Mouse (Mus musculus) lung, postnatal 0 days (tissue): Measurements from ENCODE around the gene Duxbl1. TPM values are rescaled to one million over a fixed set of nuclear protein-coding genes. Genes with fewer than 3 reads are reported as not detected.
A peak's percentile ranks its signal among the peaks of the same experiment; 100 is the strongest.
"Not testable (repeated sequence)": the region's sequence is repeated elsewhere in the genome, so short reads cannot be mapped to it uniquely, and the experiment has no call there.

Experiments used
- ATAC-seq: fragments of 200-750 bp; cut with Nextera tagmentation; 2 replicates; pipeline ENCODE4 v1.8.0; 2017; ENCODE audit warnings: moderate library complexity
- DNase-seq: peaks from one replicate; pipeline ENCODE4 v3.0.0-alpha.2; 2016; ENCODE audit warnings: low spot score
- H3K27ac ChIP-seq: fragments of 300-500 bp; sonication (generic); 2 replicates; pipeline ENCODE4 v1.5.1; 2014; ENCODE audit warnings: antibody characterized with exemption, mild to moderate bottlenecking, low read length, mixed read lengths
- H3K27me3 ChIP-seq: fragments of 300-500 bp; sonication (generic); replicated peaks from 2 replicates; pipeline ENCODE4 v1.6.1; 2014; ENCODE audit warnings: low read length, mixed read lengths; ENCODE audit not compliant: insufficient read depth
- H3K36me3 ChIP-seq: fragments of 300-500 bp; sonication (generic); 2 replicates; pipeline ENCODE4 v1.6.1; 2014; ENCODE audit warnings: low read length, mixed read lengths; ENCODE audit not compliant: insufficient read depth
- H3K4me1 ChIP-seq: fragments of 300-500 bp; sonication (generic); 2 replicates; pipeline ENCODE4 v1.6.1; 2014; ENCODE audit warnings: antibody characterized with exemption, low read depth, low read length, mixed read lengths; ENCODE audit not compliant: insufficient read depth
- H3K4me2 ChIP-seq: fragments of 300-500 bp; sonication (generic); replicated peaks from 2 replicates; pipeline ENCODE4 v1.6.1; 2014; ENCODE audit warnings: low read depth, mild to moderate bottlenecking, low read length, moderate library complexity, mixed read lengths
- H3K4me3 ChIP-seq: fragments of 300-500 bp; sonication (generic); 2 replicates; pipeline ENCODE4 v1.5.1; 2014; ENCODE audit warnings: low read depth, low read length
- H3K9ac ChIP-seq: fragments of 300-500 bp; sonication (generic); replicated peaks from 2 replicates; pipeline ENCODE4 v1.6.1; 2014; ENCODE audit warnings: low read depth, mild to moderate bottlenecking
- H3K9me3 ChIP-seq: fragments of 300-500 bp; sonication (generic); 2 replicates; pipeline ENCODE4 v1.6.1; 2016; ENCODE audit warnings: low read length, mixed read lengths
- WGBS: fragments of 180-500 bp; shearing (Covaris S2); extraction: QIAGEN DNeasy Blood & Tissue Kit; methylation state at CpG from one replicate; pipeline ENCODE4 v1.1.7; 2014; 5-methylcytosine and 5-hydroxymethylcytosine counted together
- polyA plus RNA-seq: library from polyadenylated mRNA; unstranded; fragments of >200 nt; fragmentation: Nextera tagmentation; extraction: Ambion mirVana; gene quantifications from 2 replicates; pipeline ENCODE4 v1.2.1, GENCODE M21; 2015

Gene Duxbl1
- polyA plus RNA-seq, 1 experiment from 2014 or later: 0.82 TPM

DNA sequence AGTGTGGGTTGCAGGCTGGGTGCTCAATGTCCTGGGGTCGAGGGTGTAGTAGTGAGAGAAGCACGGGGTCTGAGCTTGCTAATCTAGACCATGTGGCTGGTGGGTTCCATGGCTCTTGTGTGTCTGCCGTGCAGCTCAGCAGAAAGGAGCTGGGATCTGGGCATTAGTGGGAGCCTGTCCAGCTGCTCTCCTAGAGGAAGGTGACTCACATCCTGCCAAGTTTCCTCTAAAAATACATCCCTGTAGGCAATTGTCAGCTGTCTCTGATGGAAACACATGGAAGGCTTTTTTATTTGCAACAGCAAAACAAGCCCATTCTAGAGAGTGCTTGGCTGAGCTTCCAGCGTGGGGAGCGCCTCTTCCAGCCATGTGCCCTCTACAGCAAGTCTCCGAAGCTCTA lies 44.5 kb downstream of the Duxbl1 start:
- H3K9ac ChIP-seq, H3K27me3 ChIP-seq, H3K36me3 ChIP-seq, H3K27ac ChIP-seq, H3K4me2 ChIP-seq, H3K4me1 ChIP-seq, DNase-seq, H3K4me3 ChIP-seq, H3K9me3 ChIP-seq: not testable (repeated sequence)
- peak; percentile 30; the same call in 1 of the 2 replicates for ATAC-seq
- WGBS: no CpG with 5 or more reads among the region's 6 CpGs

DNA sequence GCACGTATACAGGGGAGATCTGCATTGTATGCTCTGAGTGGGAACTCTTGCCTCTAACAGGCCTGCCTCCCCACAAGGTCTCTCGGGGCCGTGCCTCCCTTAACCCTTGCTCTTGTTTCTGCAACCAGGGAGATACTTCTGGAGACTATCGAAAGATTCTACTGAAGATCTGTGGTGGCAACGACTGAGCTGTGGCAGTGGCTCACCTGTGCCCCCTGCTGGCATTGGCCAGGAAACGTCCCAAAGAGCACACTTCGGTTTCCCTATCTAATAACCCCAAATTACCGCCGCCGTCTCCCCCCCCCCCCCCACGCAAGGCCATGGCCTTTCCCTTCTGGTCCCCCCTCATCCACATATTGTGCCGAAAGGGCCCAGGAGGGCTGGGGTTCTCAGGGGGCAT lies 47.3 kb downstream of the Duxbl1 start:
- not testable (repeated sequence) for H3K4me2 ChIP-seq, H3K4me3 ChIP-seq, H3K27me3 ChIP-seq, H3K9ac ChIP-seq, H3K9me3 ChIP-seq, H3K27ac ChIP-seq, DNase-seq, ATAC-seq, H3K4me1 ChIP-seq, H3K36me3 ChIP-seq
- WGBS: no CpG with 5 or more reads among the region's 12 CpGs

DNA sequence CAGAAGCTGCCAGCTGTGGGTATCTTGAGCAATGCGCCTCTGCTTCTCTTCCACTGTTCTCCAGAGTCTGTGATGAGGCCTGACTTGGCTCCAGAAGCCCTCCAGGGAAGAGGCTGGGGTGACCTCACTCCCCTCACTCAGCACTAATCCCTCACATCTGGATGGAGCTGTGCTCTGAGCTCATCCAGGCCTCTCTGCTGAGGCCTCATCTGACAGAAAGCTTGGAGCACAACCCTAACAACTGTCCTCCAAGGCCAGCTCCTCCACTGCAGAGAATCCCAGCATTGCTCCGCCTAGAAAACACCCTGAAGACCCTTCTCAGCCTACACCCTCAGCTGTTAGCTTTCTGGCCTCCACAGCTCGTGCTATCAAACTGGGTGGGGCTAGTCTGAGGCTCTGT lies 56.0 kb downstream of the Duxbl1 start:
- no CpG with 5 or more reads among the region's 3 CpGs for WGBS

DNA sequence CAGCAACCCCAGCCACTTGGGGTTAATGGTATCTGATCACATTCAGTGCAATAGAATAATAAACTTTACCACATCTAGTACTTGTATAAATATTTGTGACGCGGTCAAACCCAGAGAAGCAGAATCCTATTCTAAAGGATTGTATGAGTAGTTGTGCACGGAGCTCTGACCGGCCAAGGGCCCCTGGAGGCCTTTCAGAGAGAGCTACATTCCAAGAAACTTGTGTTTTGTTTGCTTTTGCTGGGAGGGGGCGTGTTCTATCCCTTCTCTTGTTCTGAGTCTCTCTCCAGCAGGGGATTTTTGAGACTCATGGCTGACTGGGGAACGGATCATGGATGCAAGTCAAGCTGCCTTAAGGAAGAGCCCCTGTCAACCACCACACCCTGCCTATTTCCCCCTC lies 57.1 kb downstream of the Duxbl1 start:
- whole genome bisulfite sequencing: no CpG with 5 or more reads among the region's 6 CpGs
- H3K9ac ChIP-seq, H3K4me2 ChIP-seq, H3K9me3 ChIP-seq, H3K4me3 ChIP-seq, H3K36me3 ChIP-seq, H3K4me1 ChIP-seq, H3K27me3 ChIP-seq, H3K27ac ChIP-seq, DNase-seq: not testable (repeated sequence)
- ATAC-seq: peak; percentile 56; the same call in 1 of the 2 replicates

More for the DNA sequence above, 56.0 kb downstream of the Duxbl1 start:
- not testable (repeated sequence) for H3K9me3 ChIP-seq, H3K27ac ChIP-seq, H3K27me3 ChIP-seq, H3K36me3 ChIP-seq, DNase-seq, H3K4me2 ChIP-seq, H3K4me3 ChIP-seq, H3K9ac ChIP-seq, H3K4me1 ChIP-seq
- peak; percentile 53 for ATAC-seq

Other genes starting within 250 kb of the Duxbl1 start
- 19.3 and 19.5 TPM in 2 replicates for gene Zcchc24, start 209.5 kb upstream of the Duxbl1 start, polyA plus RNA-seq
- gene Anxa11, start 136.4 kb upstream of the Duxbl1 start, polyA plus RNA-seq: 54.6 and 55.3 TPM in 2 replicates
- 5.1 and 13.2 TPM in 2 replicates for gene Plac9a, start 75.5 kb upstream of the Duxbl1 start, polyA plus RNA-seq
- gene Tmem254a, start 50.9 kb upstream of the Duxbl1 start, polyA plus RNA-seq: 4.5 and 4.6 TPM in 2 replicates
- 0.10 TPM in 1 of 2 replicates, not detected in the other for gene Cphx1, start 40.3 kb upstream of the Duxbl1 start, polyA plus RNA-seq
- gene Gm9780, start 64.1 kb downstream of the Duxbl1 start, polyA plus RNA-seq: 177 and 227 TPM in 2 replicates
- gene Tmem254c, start 88.8 kb downstream of the Duxbl1 start, polyA plus RNA-seq: 76.1 and 87.6 TPM in 2 replicates
- not detected in 2 replicates for gene Cphx2, start 102.9 kb downstream of the Duxbl1 start, polyA plus RNA-seq
- gene Cphx3, start 103.7 kb downstream of the Duxbl1 start, polyA plus RNA-seq: not detected in 2 replicates
- gene Duxbl2, start 139.8 kb downstream of the Duxbl1 start, polyA plus RNA-seq: 1.3 and 1.9 TPM in 2 replicates
- 220 and 235 TPM in 2 replicates for gene Plac9b, start 203.9 kb downstream of the Duxbl1 start, polyA plus RNA-seq
- 40.4 and 42.0 TPM in 2 replicates for gene Tmem254b, start 228.5 kb downstream of the Duxbl1 start, polyA plus RNA-seq